Mouse (Mus musculus) lung, adult 2 months (tissue): ENCODE measurements at regions not wholly inside any gene's neighbourhood (a gene's known extent, or its start where the extent isn't known, plus 50 kb on each side); places are given as distances from the start of the nearest gene placed in this dataset.

ENCODE experiments used
- CTCF ChIP-seq: fragments of 200-500 bp; IDR thresholded peaks from 2 replicates; pipeline ENCODE4 v1.5.1; 2011; ENCODE audit warnings: mild to moderate bottlenecking, low read length, control low read depth; ENCODE audit not compliant: insufficient read depth
- POLR2A ChIP-seq: fragments of 200-500 bp; IDR thresholded peaks from 2 replicates; pipeline ENCODE4 v1.6.1; 2011; ENCODE audit warnings: low read depth, mild to moderate bottlenecking, control low read depth, low read length, borderline replicate concordance; ENCODE audit errors: extremely low read depth

DNA sequence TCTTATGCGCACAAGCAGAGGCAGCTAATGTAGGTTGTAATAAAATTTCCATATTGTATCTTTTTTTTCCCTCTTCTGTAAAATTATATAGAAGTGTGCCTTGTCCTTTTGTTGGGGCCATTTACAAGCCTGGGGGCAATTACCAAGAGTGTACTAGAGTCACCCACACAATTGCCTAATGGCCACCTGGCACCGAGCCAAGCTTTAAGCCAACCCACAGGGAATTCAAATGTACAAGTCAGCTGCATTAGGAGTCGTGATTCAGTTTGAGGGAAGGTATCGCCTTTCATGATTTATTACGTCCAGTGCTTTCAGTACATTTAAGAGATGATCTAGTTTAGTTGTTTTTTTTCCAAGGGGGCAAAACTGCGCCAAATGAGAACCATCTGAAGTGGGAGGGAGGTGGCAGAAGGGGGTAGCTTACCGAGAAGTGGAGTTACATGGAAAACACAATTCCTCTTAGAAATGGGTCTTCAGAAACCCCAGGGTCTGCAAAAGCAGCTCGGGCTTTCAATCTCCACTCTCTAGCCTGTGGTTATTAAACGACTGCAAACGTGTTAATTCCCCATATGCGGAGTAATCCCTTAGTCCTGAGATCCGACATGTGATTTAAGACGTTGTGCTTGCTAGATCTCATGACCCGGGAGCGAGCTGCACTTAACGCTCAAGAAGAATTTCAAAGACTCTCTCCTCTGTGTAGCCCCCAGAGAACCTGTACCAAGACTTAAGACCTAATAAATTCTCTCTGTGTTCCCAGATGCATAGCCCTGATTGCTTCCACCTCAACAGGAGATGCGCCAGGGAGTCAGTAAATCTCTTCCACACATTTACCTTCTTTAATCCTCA lies 129.0 kb downstream of the Basp1 start:
- no peak for TF ChIP-seq CTCF
- no peak for TF ChIP-seq POLR2A
